Mouse (Mus musculus): Measurements from ENCODE around the gene Ccdc141. TPM values are rescaled to one million over a fixed set of nuclear protein-coding genes. Genes with fewer than 3 reads are reported as not detected.

Gene Ccdc141
- polyA plus RNA-seq, 1 experiment from 2014 or later = 2.5 TPM

- Histone ChIP-seq H3K27me3 (ENCODE audit: control insufficient read depth, insufficient read depth, low read length) (no peaks in the 10 kb centered on the region), H3K9ac (ENCODE audit: low read length) (no peak overlapping the region), H3K9me3 (ENCODE audit: control insufficient read depth, low read length) (no peaks in the 10 kb centered on the region), H3K27ac (ENCODE audit: low read depth, low read length) (no peak overlapping the region), H3K4me2 (no peak overlapping the region), H3K4me1 (ENCODE audit: control insufficient read depth, insufficient read depth, low read length) (no peaks in the 10 kb centered on the region), H3K4me3 (ENCODE audit: low read depth, low read length) (no peak overlapping the region), H3K36me3 (ENCODE audit: control insufficient read depth, insufficient read depth, low read length) (no peaks in the 10 kb centered on the region)
- DNase-seq (ENCODE audit: low spot score, missing footprints) = no peak
- WGBS = 90% methylated on average over 3 of the region's 3 CpGs
- no peak for ATAC-seq (ENCODE audit: low FRiP score)
These were observed 89.8 kb downstream of the Ccdc141 start for GRCm38 (mm10) chr2:77080657-77081056.

DNA sequence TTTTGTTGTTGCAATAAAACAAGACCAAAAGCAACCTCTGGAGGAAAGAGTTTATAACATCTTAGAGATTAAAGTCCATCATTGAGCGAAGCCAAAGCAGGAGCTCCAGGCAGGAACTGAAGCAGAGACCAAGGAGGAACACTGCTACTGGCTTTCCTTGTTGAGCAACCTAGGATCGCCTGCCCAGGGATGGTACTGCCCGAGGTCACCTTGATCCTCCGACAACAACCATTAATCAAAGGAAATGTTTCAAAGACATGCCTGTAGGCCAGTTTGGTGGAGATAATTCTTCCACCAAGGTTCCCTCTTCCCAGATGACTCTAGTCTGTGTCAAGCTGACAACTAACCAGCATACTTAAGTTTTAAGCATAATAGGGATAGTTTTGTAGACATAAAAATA is 91.7 kb downstream of the Ccdc141 start:
- no peak for ATAC-seq (ENCODE audit: low FRiP score)
- H3K27ac ChIP-seq (ENCODE audit: low read depth, low read length) = no peak overlapping the region
- no peak overlapping the region for H3K9ac ChIP-seq (ENCODE audit: low read length)
- no peaks in the 10 kb centered on the region for H3K4me1 ChIP-seq (ENCODE audit: control insufficient read depth, insufficient read depth, low read length)
- H3K27me3 ChIP-seq (ENCODE audit: control insufficient read depth, insufficient read depth, low read length) = no peaks in the 10 kb centered on the region
- WGBS = 94% methylated on average over 4 of the region's 4 CpGs
- DNase-seq (ENCODE audit: low spot score, missing footprints) = no peak
- H3K36me3 ChIP-seq (ENCODE audit: control insufficient read depth, insufficient read depth, low read length) = no peaks in the 10 kb centered on the region
- no peak overlapping the region for H3K4me2 ChIP-seq
- no peak overlapping the region for H3K4me3 ChIP-seq (ENCODE audit: low read depth, low read length)
- H3K9me3 ChIP-seq (ENCODE audit: control insufficient read depth, low read length) = no peaks in the 10 kb centered on the region

GRCm38 (mm10) chr2:77074373-77074772 is 96.1 kb downstream of the Ccdc141 start:
- Histone ChIP-seq H3K4me2 (no peak overlapping the region), H3K9ac (ENCODE audit: low read length) (no peak overlapping the region), H3K36me3 (ENCODE audit: control insufficient read depth, insufficient read depth, low read length) (no peaks in the 10 kb centered on the region), H3K9me3 (ENCODE audit: control insufficient read depth, low read length) (no peaks in the 10 kb centered on the region), H3K27ac (ENCODE audit: low read depth, low read length) (no peak overlapping the region), H3K4me3 (ENCODE audit: low read depth, low read length) (no peak overlapping the region), H3K4me1 (ENCODE audit: control insufficient read depth, insufficient read depth, low read length) (no peaks in the 10 kb centered on the region), H3K27me3 (ENCODE audit: control insufficient read depth, insufficient read depth, low read length) (no peaks in the 10 kb centered on the region)
- ATAC-seq (ENCODE audit: low FRiP score) (peak; percentile 69; the same call in 1 of the 2 replicates), DNase-seq (ENCODE audit: low spot score, missing footprints) (no peak)
- WGBS = 29% methylated on average over 6 of the region's 6 CpGs

DNA sequence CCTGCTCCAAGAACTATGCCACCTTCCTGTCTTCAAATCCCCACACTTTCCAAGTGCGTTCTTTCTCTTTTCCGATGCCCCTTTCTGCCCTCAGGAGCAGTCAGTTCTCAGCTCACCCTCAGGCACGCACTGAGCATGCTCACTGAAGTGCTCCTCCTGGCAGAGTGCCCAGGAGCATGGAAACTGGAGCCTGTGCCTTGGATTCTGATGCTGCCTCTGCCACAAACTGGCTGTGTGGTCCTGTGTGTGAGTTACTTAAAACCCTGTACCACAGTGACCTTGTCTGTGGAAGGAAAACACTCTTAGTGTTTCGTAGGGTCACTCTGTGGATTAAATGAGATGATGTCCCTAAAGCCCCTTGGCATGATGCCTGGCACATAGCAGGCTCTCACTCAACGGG is 96.5 kb downstream of the Ccdc141 start:
- Histone ChIP-seq H3K4me1 (ENCODE audit: control insufficient read depth, insufficient read depth, low read length) (no peaks in the 10 kb centered on the region), H3K4me2 (no peak overlapping the region), H3K9ac (ENCODE audit: low read length) (no peak overlapping the region), H3K9me3 (ENCODE audit: control insufficient read depth, low read length) (no peaks in the 10 kb centered on the region), H3K4me3 (ENCODE audit: low read depth, low read length) (no peak overlapping the region), H3K27ac (ENCODE audit: low read depth, low read length) (no peak overlapping the region), H3K27me3 (ENCODE audit: control insufficient read depth, insufficient read depth, low read length) (no peaks in the 10 kb centered on the region), H3K36me3 (ENCODE audit: control insufficient read depth, insufficient read depth, low read length) (no peaks in the 10 kb centered on the region)
- DNase-seq (ENCODE audit: low spot score, missing footprints) = no peak
- 64% methylated on average over 5 of the region's 5 CpGs for WGBS
- ATAC-seq (ENCODE audit: low FRiP score) = no peak

DNA sequence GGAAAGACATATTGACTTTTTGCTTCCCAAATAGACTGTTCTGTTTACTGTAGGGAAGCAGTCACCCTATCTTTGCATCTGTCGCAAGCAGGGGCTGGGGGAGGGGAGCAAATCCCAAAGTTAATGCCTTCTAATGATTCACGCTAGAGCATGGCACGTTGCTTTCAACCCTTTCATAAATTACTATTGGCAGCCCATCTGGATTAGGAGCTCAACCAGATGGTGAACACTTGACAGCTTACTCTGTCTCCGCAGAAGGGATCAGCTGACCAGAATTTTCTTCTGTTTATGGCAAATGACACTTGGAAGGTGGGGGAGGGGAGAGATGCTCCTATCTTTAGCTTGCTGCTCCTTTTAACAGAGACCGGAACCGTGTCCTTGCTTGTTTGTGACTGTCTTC is 105.1 kb downstream of the Ccdc141 start:
- no peak overlapping the region for H3K4me2 ChIP-seq
- 0 out of 2 replicates have a peak overlapping the region, but pooled peaks have one; percentile 55 for H3K27ac ChIP-seq (ENCODE audit: low read depth, low read length)
- peaks cover 6% of the 10 kb centered on the region for H3K4me1 ChIP-seq (ENCODE audit: control insufficient read depth, insufficient read depth, low read length)
- H3K9me3 ChIP-seq (ENCODE audit: control insufficient read depth, low read length) = no peaks in the 10 kb centered on the region
- H3K36me3 ChIP-seq (ENCODE audit: control insufficient read depth, insufficient read depth, low read length) = no peaks in the 10 kb centered on the region
- 19% methylated on average over 6 of the region's 6 CpGs for WGBS
- DNase-seq (ENCODE audit: low spot score, missing footprints) (peak; percentile 84), ATAC-seq (ENCODE audit: low FRiP score) (peak; percentile 83)
- H3K9ac ChIP-seq (ENCODE audit: low read length) = no peak overlapping the region
- no peaks in the 10 kb centered on the region for H3K27me3 ChIP-seq (ENCODE audit: control insufficient read depth, insufficient read depth, low read length)
- no peak overlapping the region for H3K4me3 ChIP-seq (ENCODE audit: low read depth, low read length)

GRCm38 (mm10) chr2:77061871-77062270 is 108.6 kb downstream of the Ccdc141 start:
- ATAC-seq (ENCODE audit: low FRiP score) (no peak), DNase-seq (ENCODE audit: low spot score, missing footprints) (peak; percentile 92)
- no peak overlapping the region for H3K4me2 ChIP-seq
- no peak overlapping the region for H3K9ac ChIP-seq (ENCODE audit: low read length)
- no peak overlapping the region for H3K27ac ChIP-seq (ENCODE audit: low read depth, low read length)
- 47% methylated on average over 3 of the region's 3 CpGs for WGBS
- H3K36me3 ChIP-seq (ENCODE audit: control insufficient read depth, insufficient read depth, low read length) = no peaks in the 10 kb centered on the region
- H3K27me3 ChIP-seq (ENCODE audit: control insufficient read depth, insufficient read depth, low read length) = no peaks in the 10 kb centered on the region
- no peak overlapping the region for H3K4me3 ChIP-seq (ENCODE audit: low read depth, low read length)
- peaks cover 12% of the 10 kb centered on the region for H3K4me1 ChIP-seq (ENCODE audit: control insufficient read depth, insufficient read depth, low read length)
- H3K9me3 ChIP-seq (ENCODE audit: control insufficient read depth, low read length) = no peaks in the 10 kb centered on the region

DNA sequence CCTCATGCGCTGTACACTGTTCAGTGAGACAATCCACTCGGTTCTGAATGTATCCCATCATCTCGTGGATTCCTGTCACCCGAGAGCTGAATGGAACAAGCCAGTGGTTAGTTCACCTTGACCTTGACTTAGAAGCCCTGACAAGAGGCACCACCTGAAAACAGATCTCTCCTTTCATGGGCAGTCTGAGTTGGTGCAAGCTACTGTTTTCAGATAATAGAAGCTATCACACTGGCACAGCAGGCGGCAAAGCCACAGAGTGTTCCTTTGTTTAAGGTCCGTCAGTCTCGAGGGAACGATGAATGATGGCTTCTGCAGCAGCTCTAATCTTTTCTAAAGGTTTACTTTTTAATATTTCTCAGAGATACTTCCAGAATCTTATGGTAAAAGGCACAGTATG is 110.8 kb downstream of the Ccdc141 start:
- Histone ChIP-seq H3K36me3 (ENCODE audit: control insufficient read depth, insufficient read depth, low read length) (no peaks in the 10 kb centered on the region), H3K9ac (ENCODE audit: low read length) (no peak overlapping the region), H3K4me1 (ENCODE audit: control insufficient read depth, insufficient read depth, low read length) (peaks cover 11% of the 10 kb centered on the region; the same call in 1 of the 2 replicates), H3K4me2 (no peak overlapping the region), H3K9me3 (ENCODE audit: control insufficient read depth, low read length) (no peaks in the 10 kb centered on the region), H3K4me3 (ENCODE audit: low read depth, low read length) (no peak overlapping the region), H3K27ac (ENCODE audit: low read depth, low read length) (no peak overlapping the region), H3K27me3 (ENCODE audit: control insufficient read depth, insufficient read depth, low read length) (no peaks in the 10 kb centered on the region)
- DNase-seq (ENCODE audit: low spot score, missing footprints) (no peak), ATAC-seq (ENCODE audit: low FRiP score) (no peak)
- WGBS = 32% methylated on average over 8 of the region's 8 CpGs

DNA sequence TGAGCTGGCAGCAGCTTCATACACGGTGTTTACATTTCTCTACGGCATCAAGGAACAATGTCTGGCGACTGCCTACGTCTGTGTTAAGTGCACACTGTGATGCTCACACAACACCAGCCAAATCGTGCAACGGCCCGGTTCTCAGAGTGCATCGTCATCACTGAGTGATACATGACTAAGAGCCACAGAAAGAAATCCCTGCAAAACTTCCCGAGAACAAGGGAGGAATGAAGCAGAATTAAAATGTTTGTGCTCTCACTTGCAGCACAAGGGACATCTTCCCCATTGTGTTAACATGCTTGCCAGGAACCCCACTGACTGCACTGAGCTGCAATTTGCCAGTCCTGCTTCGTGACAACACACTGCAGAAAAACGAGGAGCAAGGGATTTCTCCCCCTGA is 114.1 kb downstream of the Ccdc141 start:
- H3K4me3 ChIP-seq (ENCODE audit: low read depth, low read length) = no peak overlapping the region
- DNase-seq (ENCODE audit: low spot score, missing footprints) = peak; percentile 91
- H3K4me1 ChIP-seq (ENCODE audit: control insufficient read depth, insufficient read depth, low read length) = peaks cover 11% of the 10 kb centered on the region; the same call in 1 of the 2 replicates
- no peak overlapping the region for H3K9ac ChIP-seq (ENCODE audit: low read length)
- no peak overlapping the region for H3K4me2 ChIP-seq
- ATAC-seq (ENCODE audit: low FRiP score) = peak; percentile 43; the same call in 1 of the 2 replicates
- 24% methylated on average over 11 of the region's 11 CpGs for WGBS
- H3K27me3 ChIP-seq (ENCODE audit: control insufficient read depth, insufficient read depth, low read length) = no peaks in the 10 kb centered on the region
- H3K36me3 ChIP-seq (ENCODE audit: control insufficient read depth, insufficient read depth, low read length) = no peaks in the 10 kb centered on the region
- H3K27ac ChIP-seq (ENCODE audit: low read depth, low read length) = no peak overlapping the region
- H3K9me3 ChIP-seq (ENCODE audit: control insufficient read depth, low read length) = no peaks in the 10 kb centered on the region

DNA sequence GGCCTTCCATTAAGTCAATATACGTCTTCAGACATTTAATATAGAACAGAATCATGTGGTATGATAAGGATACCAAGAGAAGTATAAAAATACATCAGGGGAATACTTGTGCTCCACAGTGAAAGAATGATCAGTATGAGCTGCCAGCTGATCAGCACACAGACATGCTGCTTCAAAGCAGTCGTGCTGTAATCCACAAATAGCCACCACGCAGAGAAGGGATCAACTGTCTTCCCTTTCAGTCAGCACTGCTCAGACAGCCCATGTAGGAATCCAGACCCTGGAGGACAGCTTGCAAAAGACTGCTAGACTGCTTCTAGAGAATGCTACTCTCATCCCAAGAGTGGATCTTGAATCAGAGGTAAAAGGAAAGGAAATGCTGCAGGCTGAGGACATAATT is 127.5 kb downstream of the Ccdc141 start:
- Histone ChIP-seq H3K27ac (ENCODE audit: low read depth, low read length) (no peak overlapping the region), H3K9ac (ENCODE audit: low read length) (no peak overlapping the region), H3K27me3 (ENCODE audit: control insufficient read depth, insufficient read depth, low read length) (no peaks in the 10 kb centered on the region), H3K4me1 (ENCODE audit: control insufficient read depth, insufficient read depth, low read length) (no peaks in the 10 kb centered on the region), H3K36me3 (ENCODE audit: control insufficient read depth, insufficient read depth, low read length) (no peaks in the 10 kb centered on the region), H3K4me3 (ENCODE audit: low read depth, low read length) (no peak overlapping the region), H3K4me2 (no peak overlapping the region), H3K9me3 (ENCODE audit: control insufficient read depth, low read length) (no peaks in the 10 kb centered on the region)
- no peak for ATAC-seq (ENCODE audit: low FRiP score)
- no peak for DNase-seq (ENCODE audit: low spot score, missing footprints)
- WGBS = 78% methylated on average over 3 of the region's 3 CpGs

GRCm38 (mm10) chr2:77039683-77040082 is 130.8 kb downstream of the Ccdc141 start:
- no peaks in the 10 kb centered on the region for H3K9me3 ChIP-seq (ENCODE audit: control insufficient read depth, low read length)
- H3K4me2 ChIP-seq = no peak overlapping the region
- H3K9ac ChIP-seq (ENCODE audit: low read length) = no peak overlapping the region
- 86% methylated on average over 3 of the region's 3 CpGs for WGBS
- ATAC-seq (ENCODE audit: low FRiP score) (no peak), DNase-seq (ENCODE audit: low spot score, missing footprints) (no peak)
- no peak overlapping the region for H3K27ac ChIP-seq (ENCODE audit: low read depth, low read length)
- H3K4me1 ChIP-seq (ENCODE audit: control insufficient read depth, insufficient read depth, low read length) = no peaks in the 10 kb centered on the region
- H3K36me3 ChIP-seq (ENCODE audit: control insufficient read depth, insufficient read depth, low read length) = no peaks in the 10 kb centered on the region
- H3K27me3 ChIP-seq (ENCODE audit: control insufficient read depth, insufficient read depth, low read length) = no peaks in the 10 kb centered on the region
- no peak overlapping the region for H3K4me3 ChIP-seq (ENCODE audit: low read depth, low read length)

Data from midbrain, embryonic 11.5 days (tissue).